Mouse (Mus musculus) lung, postnatal 0 days (tissue): ENCODE measurements around the gene Maip1. TPM values are rescaled to one million over a fixed set of nuclear protein-coding genes. Genes with fewer than 3 reads are reported as not detected.
A peak's percentile ranks its signal among the peaks of the same experiment; 100 is the strongest.

ENCODE experiments used
- ATAC-seq: fragments of 200-750 bp; cut with Nextera tagmentation; 2 replicates; pipeline ENCODE4 v1.8.0; 2017; ENCODE audit warnings: moderate library complexity
- DNase-seq: peaks from one replicate; pipeline ENCODE4 v3.0.0-alpha.2; 2016; ENCODE audit warnings: low spot score
- H3K27ac ChIP-seq: fragments of 300-500 bp; sonication (generic); 2 replicates; pipeline ENCODE4 v1.5.1; 2014; ENCODE audit warnings: antibody characterized with exemption, mild to moderate bottlenecking, low read length, mixed read lengths
- H3K27me3 ChIP-seq: fragments of 300-500 bp; sonication (generic); replicated peaks from 2 replicates; pipeline ENCODE4 v1.6.1; 2014; ENCODE audit warnings: low read length, mixed read lengths; ENCODE audit not compliant: insufficient read depth
- H3K36me3 ChIP-seq: fragments of 300-500 bp; sonication (generic); 2 replicates; pipeline ENCODE4 v1.6.1; 2014; ENCODE audit warnings: low read length, mixed read lengths; ENCODE audit not compliant: insufficient read depth
- H3K4me1 ChIP-seq: fragments of 300-500 bp; sonication (generic); 2 replicates; pipeline ENCODE4 v1.6.1; 2014; ENCODE audit warnings: antibody characterized with exemption, low read depth, low read length, mixed read lengths; ENCODE audit not compliant: insufficient read depth
- H3K4me2 ChIP-seq: fragments of 300-500 bp; sonication (generic); replicated peaks from 2 replicates; pipeline ENCODE4 v1.6.1; 2014; ENCODE audit warnings: low read depth, mild to moderate bottlenecking, low read length, moderate library complexity, mixed read lengths
- H3K4me3 ChIP-seq: fragments of 300-500 bp; sonication (generic); 2 replicates; pipeline ENCODE4 v1.5.1; 2014; ENCODE audit warnings: low read depth, low read length
- H3K9ac ChIP-seq: fragments of 300-500 bp; sonication (generic); replicated peaks from 2 replicates; pipeline ENCODE4 v1.6.1; 2014; ENCODE audit warnings: low read depth, mild to moderate bottlenecking
- H3K9me3 ChIP-seq: fragments of 300-500 bp; sonication (generic); 2 replicates; pipeline ENCODE4 v1.6.1; 2016; ENCODE audit warnings: low read length, mixed read lengths
- CTCF ChIP-seq: IDR thresholded peaks from 2 replicates; pipeline ENCODE4 v1.5.1; 2016; ENCODE audit warnings: antibody characterized with exemption, mild to moderate bottlenecking
- EP300 ChIP-seq: IDR thresholded peaks from 2 replicates; pipeline ENCODE4 v1.6.1; 2016; ENCODE audit warnings: antibody characterized with exemption, mild to moderate bottlenecking, control low read depth
- WGBS: fragments of 180-500 bp; shearing (Covaris S2); extraction: QIAGEN DNeasy Blood & Tissue Kit; methylation state at CpG from one replicate; pipeline ENCODE4 v1.1.7; 2014; 5-methylcytosine and 5-hydroxymethylcytosine counted together
- polyA plus RNA-seq: library from polyadenylated mRNA; unstranded; fragments of >200 nt; fragmentation: Nextera tagmentation; extraction: Ambion mirVana; gene quantifications from 2 replicates; pipeline ENCODE4 v1.2.1, GENCODE M21; 2015

Maip1 gene
- polyA plus RNA-seq, 1 experiment from 2014 or later: 10.9 TPM

GRCm38 (mm10) chr1:57408994-57409393, 2.9 kb downstream of the Maip1 start:
- Histone ChIP-seq H3K4me2 (no peak overlapping the region), H3K36me3 (no peaks in the 10 kb centered on the region; the same call in 1 of the 2 replicates), H3K4me3 (no peak overlapping the region), H3K9ac (no peak overlapping the region), H3K9me3 (no peaks in the 10 kb centered on the region), H3K27me3 (no peaks in the 10 kb centered on the region), H3K4me1 (peaks cover 10% of the 10 kb centered on the region; the same call in 1 of the 2 replicates), H3K27ac (no peak overlapping the region)
- no peak for TF ChIP-seq EP300
- no peak for TF ChIP-seq CTCF
- 87% methylated on average over 2 of the region's 2 CpGs for WGBS
- ATAC-seq (no peak), DNase-seq (no peak)

- no peak overlapping the region for H3K4me3 ChIP-seq
- no peak for TF ChIP-seq CTCF
- TF ChIP-seq EP300: no peak
- H3K4me1 ChIP-seq: peaks cover 1% of the 10 kb centered on the region; the same call in 1 of the 2 replicates
- 92% methylated on average over 2 of the region's 2 CpGs for WGBS
- H3K27me3 ChIP-seq: no peaks in the 10 kb centered on the region
- DNase-seq (no peak), ATAC-seq (no peak)
- no peaks in the 10 kb centered on the region for H3K9me3 ChIP-seq
- H3K27ac ChIP-seq: no peak overlapping the region
- H3K9ac ChIP-seq: no peak overlapping the region
- no peak overlapping the region for H3K4me2 ChIP-seq
- H3K36me3 ChIP-seq: peaks cover 5% of the 10 kb centered on the region; the same call in 1 of the 2 replicates
Measured at GRCm38 (mm10) chr1:57413397-57413796, 7.3 kb downstream of the Maip1 start.

- TF ChIP-seq CTCF (peak; percentile 78), EP300 (no peak)
- H3K4me2 ChIP-seq: no peak overlapping the region
- no peaks in the 10 kb centered on the region for H3K36me3 ChIP-seq
- WGBS: 0% methylated on average over 1 of the region's 1 CpGs
- peak; percentile 77 for DNase-seq
- no peaks in the 10 kb centered on the region for H3K9me3 ChIP-seq
- H3K4me3 ChIP-seq: no peak overlapping the region
- H3K4me1 ChIP-seq: no peaks in the 10 kb centered on the region
- H3K9ac ChIP-seq: no peak overlapping the region
- 0 out of 2 replicates have a peak, but pooled peaks have one; percentile 41 for ATAC-seq
- no peak overlapping the region for H3K27ac ChIP-seq
- no peaks in the 10 kb centered on the region for H3K27me3 ChIP-seq
Measured at GRCm38 (mm10) chr1:57423696-57424095, 17.6 kb downstream of the Maip1 start.

- Histone ChIP-seq H3K4me3 (no peak overlapping the region), H3K4me1 (no peaks in the 10 kb centered on the region), H3K9ac (no peak overlapping the region), H3K9me3 (no peaks in the 10 kb centered on the region), H3K36me3 (no peaks in the 10 kb centered on the region), H3K4me2 (0 out of 2 replicates have a peak overlapping the region, but pooled peaks have one; percentile 12), H3K27me3 (no peaks in the 10 kb centered on the region), H3K27ac (no peak overlapping the region)
- WGBS: 53% methylated on average over 16 of the region's 16 CpGs
- DNase-seq: peak; percentile 85
- TF ChIP-seq CTCF: peak; percentile 92
- no peak for TF ChIP-seq EP300
- ATAC-seq: peak; percentile 79
Measured at GRCm38 (mm10) chr1:57428368-57429308, 22.5 kb downstream of the Maip1 start.

- peak; percentile 41 for DNase-seq
- Histone ChIP-seq H3K27me3 (no peaks in the 10 kb centered on the region), H3K4me1 (no peaks in the 10 kb centered on the region), H3K9ac (no peak overlapping the region), H3K9me3 (no peaks in the 10 kb centered on the region), H3K36me3 (no peaks in the 10 kb centered on the region), H3K27ac (no peak overlapping the region), H3K4me3 (no peak overlapping the region), H3K4me2 (peak overlapping the region; percentile 39)
- WGBS: 7% methylated on average over 12 of the region's 12 CpGs
- peak; percentile 35 for ATAC-seq
- no peak for TF ChIP-seq CTCF
- no peak for TF ChIP-seq EP300
Measured at GRCm38 (mm10) chr1:57429786-57430483, 23.8 kb downstream of the Maip1 start.

- TF ChIP-seq EP300 (no peak), CTCF (no peak)
- WGBS: 84% methylated on average over 7 of the region's 7 CpGs
- Histone ChIP-seq H3K4me3 (no peak overlapping the region), H3K9me3 (no peaks in the 10 kb centered on the region), H3K27ac (no peak overlapping the region), H3K27me3 (no peaks in the 10 kb centered on the region), H3K4me1 (no peaks in the 10 kb centered on the region), H3K36me3 (no peaks in the 10 kb centered on the region), H3K4me2 (no peak overlapping the region), H3K9ac (no peak overlapping the region)
- ATAC-seq (no peak), DNase-seq (no peak)
Measured at GRCm38 (mm10) chr1:57433141-57433540, 27.0 kb downstream of the Maip1 start.
